Mouse (Mus musculus) telencephalon, adult 2 months (tissue): ENCODE measurements around the gene Olfr1208.

Experiments
- DNase-seq: peaks from one replicate; pipeline ENCODE4 v3.0.0-alpha.2; 2011; ENCODE audit warnings: low read depth, low spot score

Olfr1208 gene

DNA sequence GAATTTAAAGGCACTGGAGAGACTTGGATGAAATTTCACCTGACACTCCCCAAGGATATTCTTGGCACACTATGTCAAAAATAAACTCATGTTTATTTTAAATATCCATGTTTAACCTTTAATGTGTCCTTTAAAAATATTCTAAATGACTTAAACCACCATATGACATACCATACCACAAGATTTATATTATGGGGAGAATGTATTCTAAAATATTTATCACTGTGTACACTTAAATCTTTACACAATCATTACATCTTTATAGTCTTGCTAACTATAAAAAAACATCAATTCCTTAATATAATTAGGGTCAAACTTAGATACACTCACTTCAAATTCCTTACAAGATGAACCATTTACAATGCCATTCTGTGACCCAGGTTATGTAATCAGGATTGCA, at the start of gene Olfr1208:
Gene Olfr1208, minus strand, starts transcription at position 101 of the 400 bp plus-strand sequence.
- no peak for DNase-seq

DNA sequence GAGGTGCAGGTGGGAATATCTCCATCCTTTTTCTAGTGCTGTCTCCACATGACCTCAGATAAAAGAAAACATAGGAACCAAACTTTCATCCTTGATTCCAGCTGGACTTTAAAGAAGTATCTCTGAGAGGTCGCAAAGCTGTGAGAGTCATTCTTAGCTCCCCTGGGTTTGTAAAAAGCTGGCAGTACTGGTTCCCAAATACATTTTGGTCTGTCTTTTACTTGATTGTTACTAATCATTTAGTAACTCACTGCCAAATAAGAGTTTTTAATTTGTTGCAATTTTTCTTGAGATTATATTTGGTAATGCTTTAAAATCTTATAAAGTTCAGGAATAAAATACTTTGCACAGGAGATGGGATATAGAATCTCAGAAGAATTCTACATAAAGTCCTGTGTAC, 35.9 kb upstream of the Olfr1208 start, which contains the start of gene Olfr1211:
Gene Olfr1211, minus strand, starts transcription at position 101 of the 400 bp plus-strand sequence.
- DNase-seq: no peak

DNA sequence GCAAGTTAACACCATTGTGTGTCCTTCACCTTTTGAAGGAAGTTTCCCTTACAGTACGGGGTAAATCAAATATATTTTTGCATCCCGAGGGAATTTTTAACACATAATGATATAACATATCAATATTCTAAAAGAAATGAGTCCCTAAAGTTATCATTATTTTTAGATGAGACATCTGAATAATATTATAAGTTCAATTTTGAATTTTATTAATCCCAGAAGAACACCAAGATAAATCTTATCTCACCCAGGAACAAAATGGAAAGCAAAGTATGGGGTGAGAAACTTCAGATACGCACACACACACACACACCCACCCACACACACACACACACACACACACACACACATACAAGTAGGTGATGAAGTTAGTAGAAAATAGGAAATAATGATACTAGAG, 12.9 kb upstream of the Olfr1208 start, which contains the start of gene Olfr1209:
Gene Olfr1209, minus strand, starts transcription at position 101 of the 400 bp plus-strand sequence.
- DNase-seq: no peak

DNA sequence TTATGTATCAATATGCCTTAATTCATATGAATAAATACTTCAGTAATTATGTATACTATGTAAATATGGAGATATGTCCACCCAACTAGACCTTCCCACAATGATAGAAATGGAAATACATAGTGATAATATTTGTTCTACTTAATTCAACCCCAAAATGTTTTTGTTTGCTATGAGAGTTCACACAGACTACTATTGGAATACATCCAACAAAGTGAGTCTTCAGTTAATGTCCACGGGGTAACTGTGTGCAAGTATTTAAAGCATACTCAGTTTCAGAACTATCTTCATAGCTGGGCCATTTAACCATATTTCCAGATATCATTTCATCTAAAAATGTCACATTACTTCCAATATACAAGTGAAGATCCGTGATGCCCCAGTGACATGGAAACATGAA, 39.2 kb downstream of the Olfr1208 start, which contains the start of gene Olfr1206:
Gene Olfr1206, plus strand, starts transcription at position 301 of the 400 bp plus-strand sequence.
- no peak for DNase-seq

DNA sequence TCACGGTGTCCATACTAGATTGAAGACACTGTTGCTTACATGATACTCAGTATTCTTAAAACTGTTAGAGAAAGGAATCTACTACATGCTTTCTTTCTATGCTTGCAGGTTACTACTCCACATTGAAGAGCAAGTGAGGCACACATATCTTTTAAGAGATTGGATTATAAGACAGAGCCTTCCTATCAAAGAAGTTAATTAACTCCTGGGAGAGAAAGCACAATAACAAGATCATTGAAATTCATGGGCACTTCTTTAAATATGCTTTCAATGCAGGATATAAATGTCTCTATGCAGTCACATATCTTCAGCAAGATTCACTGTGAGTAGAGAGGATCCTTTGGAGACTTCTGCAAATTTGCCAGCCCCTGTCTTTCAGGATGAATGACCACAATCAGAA, 53.1 kb downstream of the Olfr1208 start, which contains the start of gene Olfr1204:
Gene Olfr1204, plus strand, starts transcription at position 301 of the 400 bp plus-strand sequence.
- no peak for DNase-seq
